Mouse (Mus musculus) hindbrain, embryonic 11.5 days (tissue): ENCODE measurements around the gene Abhd4. TPM values are rescaled to one million over a fixed set of nuclear protein-coding genes. Genes with fewer than 3 reads are reported as not detected.

ENCODE experiments used
- ATAC-seq: fragments of 200-750 bp; cut with Nextera tagmentation; 2 replicates; pipeline ENCODE4 v1.8.0; 2017; ENCODE audit warnings: mild to moderate bottlenecking, moderate TSS enrichment, moderate library complexity; ENCODE audit not compliant: low FRiP score
- DNase-seq: peaks from one replicate; pipeline ENCODE4 v3.0.0-alpha.2; 2015; ENCODE audit warnings: low spot score
- H3K27ac ChIP-seq: fragments of 300-500 bp; sonication (generic); 2 replicates; pipeline ENCODE4 v1.5.1; 2014; ENCODE audit warnings: mild to moderate bottlenecking, low read depth, low read length
- H3K27me3 ChIP-seq: fragments of 300-500 bp; sonication (generic); 2 replicates; pipeline ENCODE4 v1.6.1; 2014; ENCODE audit warnings: mild to moderate bottlenecking, low read length, moderate library complexity, mixed read lengths; ENCODE audit not compliant: control insufficient read depth, insufficient read depth
- H3K36me3 ChIP-seq: fragments of 300-500 bp; sonication (generic); 2 replicates; pipeline ENCODE4 v1.6.1; 2014; ENCODE audit warnings: mild to moderate bottlenecking, low read length, moderate library complexity, mixed read lengths; ENCODE audit not compliant: control insufficient read depth, insufficient read depth
- H3K4me1 ChIP-seq: fragments of 300-500 bp; sonication (generic); replicated peaks from 2 replicates; pipeline ENCODE4 v1.6.1; 2014; ENCODE audit warnings: low read length, mixed read lengths; ENCODE audit not compliant: control insufficient read depth, insufficient read depth
- H3K4me2 ChIP-seq: fragments of 300-500 bp; sonication (generic); replicated peaks from 2 replicates; pipeline ENCODE4 v1.6.1; 2014; ENCODE audit warnings: mild to moderate bottlenecking, low read depth, low read length
- H3K4me3 ChIP-seq: fragments of 300-500 bp; sonication (generic); 2 replicates; pipeline ENCODE4 v1.5.1; 2014; ENCODE audit warnings: low read depth, low read length
- H3K9ac ChIP-seq: fragments of 300-500 bp; sonication (generic); 2 replicates; pipeline ENCODE4 v1.6.1; 2014; ENCODE audit warnings: low read depth, low read length
- H3K9me3 ChIP-seq: fragments of 300-500 bp; sonication (generic); 2 replicates; pipeline ENCODE4 v1.6.1; 2016; ENCODE audit warnings: low read length; ENCODE audit not compliant: control insufficient read depth
- WGBS: fragments of 180-500 bp; shearing (Covaris S2); extraction: QIAGEN DNeasy Blood & Tissue Kit; methylation state at CpG from one replicate; pipeline ENCODE4 v1.1.7; 2014; 5-methylcytosine and 5-hydroxymethylcytosine counted together
- polyA plus RNA-seq: library from polyadenylated mRNA; unstranded; fragments of >200 nt; fragmentation: Nextera tagmentation; extraction: Ambion mirVana; gene quantifications from 2 replicates; pipeline ENCODE4 v1.2.1, GENCODE M21; 2014

Abhd4 gene
- polyA plus RNA-seq, 1 experiment from 2014 or later = 44.0 TPM

DNA sequence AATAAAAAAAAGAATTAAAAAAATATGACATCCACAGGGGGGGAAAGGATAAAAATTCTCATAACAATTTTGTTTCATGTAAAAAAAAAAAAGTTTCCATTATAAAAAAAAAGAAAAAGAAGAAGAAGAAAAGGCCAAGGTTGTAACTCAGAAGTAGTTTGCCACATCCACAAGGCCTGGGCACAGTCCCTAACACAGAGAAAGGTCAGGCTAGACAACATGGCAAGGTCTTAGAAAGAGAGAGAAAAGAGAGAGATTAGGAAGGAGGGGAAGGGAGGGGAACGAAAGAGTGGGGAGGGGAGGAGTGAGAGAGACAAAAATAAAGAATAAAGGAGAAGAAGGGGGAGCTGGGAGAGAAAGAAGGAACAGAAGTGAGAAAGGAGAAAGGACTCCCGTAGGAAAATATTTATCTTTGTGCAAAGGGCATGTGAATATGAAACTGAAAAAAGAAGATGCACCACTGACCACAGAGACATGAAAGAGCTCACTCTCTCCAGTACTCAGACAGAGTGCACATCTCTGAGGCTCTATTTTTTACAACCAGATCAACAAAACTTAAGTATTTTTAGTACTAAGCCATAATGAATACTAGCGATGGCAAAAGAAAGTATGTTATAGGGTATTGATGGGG is 18.1 kb downstream of the Abhd4 start:
- Histone ChIP-seq H3K36me3 (no peaks in the 10 kb centered on the region), H3K27ac (no peak overlapping the region), H3K27me3 (no peaks in the 10 kb centered on the region), H3K9ac (no peak overlapping the region), H3K4me1 (no peaks in the 10 kb centered on the region), H3K4me2 (no peak overlapping the region), H3K4me3 (no peak overlapping the region), H3K9me3 (no peaks in the 10 kb centered on the region)
- no peak for DNase-seq
- ATAC-seq = no peak
- 89% methylated on average over 3 of the region's 3 CpGs for WGBS

DNA sequence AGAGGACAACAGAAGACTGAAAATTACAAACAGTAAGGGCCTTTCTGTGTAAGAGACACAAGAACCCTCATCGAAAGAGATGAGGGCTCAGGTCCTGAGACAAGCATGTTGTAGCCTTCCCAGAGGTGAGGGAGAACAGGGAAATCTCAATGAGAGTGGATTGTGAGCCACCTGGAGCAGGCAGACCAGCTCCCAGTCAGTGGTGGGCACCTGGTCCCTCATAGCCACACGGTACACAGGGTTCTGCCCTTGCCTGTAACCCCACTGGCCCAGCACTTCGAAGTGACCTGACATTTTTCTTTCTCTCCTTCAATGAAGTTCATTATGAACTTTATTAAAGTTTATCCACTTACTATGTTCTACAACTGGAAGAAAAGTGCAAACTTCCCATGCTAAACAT is 18.7 kb downstream of the Abhd4 start:
- no peak overlapping the region for H3K4me3 ChIP-seq
- H3K4me2 ChIP-seq = no peak overlapping the region
- no peak for DNase-seq
- no peaks in the 10 kb centered on the region for H3K9me3 ChIP-seq
- no peaks in the 10 kb centered on the region for H3K4me1 ChIP-seq
- ATAC-seq = no peak
- 86% methylated on average over 3 of the region's 3 CpGs for WGBS
- no peak overlapping the region for H3K9ac ChIP-seq
- H3K27ac ChIP-seq = no peak overlapping the region
- no peaks in the 10 kb centered on the region for H3K27me3 ChIP-seq
- no peaks in the 10 kb centered on the region for H3K36me3 ChIP-seq

DNA sequence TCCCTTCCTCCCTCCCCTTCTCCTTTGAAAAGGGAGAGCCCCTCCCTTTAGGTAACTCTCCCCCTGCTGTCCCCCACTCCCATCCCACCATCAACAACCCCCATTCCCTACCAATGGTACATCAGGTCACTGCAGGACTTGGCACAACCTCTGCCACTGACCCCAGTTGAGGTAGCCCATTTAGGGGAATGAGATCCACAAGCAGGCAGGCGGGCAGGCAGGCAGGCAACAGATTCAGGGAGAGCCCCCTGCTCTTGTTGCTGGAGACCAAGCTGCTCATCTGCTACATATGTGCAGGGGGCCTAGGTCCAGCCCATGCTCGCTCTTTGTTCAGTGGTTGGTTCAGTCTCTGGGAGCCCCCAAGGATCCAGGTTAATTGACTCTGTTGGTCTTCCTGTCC is 22.5 kb downstream of the Abhd4 start:
- H3K4me1 ChIP-seq = no peaks in the 10 kb centered on the region
- no peaks in the 10 kb centered on the region for H3K27me3 ChIP-seq
- no peaks in the 10 kb centered on the region for H3K36me3 ChIP-seq
- no peaks in the 10 kb centered on the region for H3K9me3 ChIP-seq
- H3K9ac ChIP-seq = no peak overlapping the region
- H3K4me3 ChIP-seq = no peak overlapping the region
- 88% methylated on average over 2 of the region's 2 CpGs for WGBS
- ATAC-seq (no peak), DNase-seq (no peak)
- no peak overlapping the region for H3K4me2 ChIP-seq
- no peak overlapping the region for H3K27ac ChIP-seq

DNA sequence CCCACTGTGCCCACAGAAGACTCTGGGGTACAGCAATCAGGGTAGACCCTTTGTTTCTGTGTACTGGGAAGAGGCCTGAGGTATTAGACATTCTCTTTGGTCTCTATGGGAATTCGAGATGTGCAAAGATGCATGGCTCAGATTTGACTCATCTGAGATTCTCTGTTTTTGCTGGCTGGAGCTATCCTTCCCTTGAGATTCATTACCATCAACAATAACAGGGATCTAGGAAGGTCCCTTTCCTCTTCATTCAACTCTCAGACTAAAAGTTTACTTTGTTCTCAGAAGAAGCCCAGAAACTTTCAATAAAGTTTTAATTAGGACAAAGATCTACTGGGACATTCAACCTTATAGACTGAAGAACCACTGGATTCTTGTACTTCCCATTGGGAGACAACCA is 30.9 kb downstream of the Abhd4 start, which contains the start of gene Olfr49:
Olfr49 (minus strand) TSS at position 101 of the 400 bp plus-strand sequence.
- Histone ChIP-seq H3K27ac (no peak within 1 kb of the TSS), H3K9ac (no peak within 1 kb of the TSS), H3K27me3 (no peaks in the 10 kb centered on the region), H3K9me3 (no peaks in the 10 kb centered on the region), H3K4me3 (no peak within 1 kb of the TSS), H3K4me2 (no peak within 1 kb of the TSS), H3K4me1 (no peaks in the 10 kb centered on the region), H3K36me3 (no peaks in the 10 kb centered on the region)
- DNase-seq = no peak
- WGBS = 79% methylated on average over 1 of the region's 1 CpGs
- no peak for ATAC-seq

DNA sequence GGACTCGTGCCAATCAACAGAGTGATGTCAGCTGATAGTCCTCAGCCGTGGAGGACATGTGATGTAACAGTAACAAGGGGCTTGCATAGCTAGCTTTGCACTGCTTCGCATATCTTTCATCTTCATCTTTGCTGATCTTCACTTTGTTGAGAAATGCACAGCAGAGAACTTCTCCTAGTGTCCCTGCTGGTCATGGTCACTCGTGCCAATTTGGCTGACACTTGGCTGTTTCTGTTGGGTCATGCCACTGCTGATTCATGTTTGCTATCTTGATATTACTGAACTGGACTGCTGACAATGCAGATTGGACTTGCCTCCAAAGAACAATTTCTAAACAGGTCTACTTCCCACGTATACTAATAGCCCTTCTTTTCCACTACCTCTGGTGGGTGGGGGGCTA is 46.1 kb downstream of the Abhd4 start:
- H3K4me1 ChIP-seq = no peaks in the 10 kb centered on the region
- 82% methylated on average over 5 of the region's 5 CpGs for WGBS
- no peak overlapping the region for H3K4me2 ChIP-seq
- no peaks in the 10 kb centered on the region for H3K9me3 ChIP-seq
- DNase-seq (no peak), ATAC-seq (no peak)
- H3K27ac ChIP-seq = no peak overlapping the region
- H3K27me3 ChIP-seq = no peaks in the 10 kb centered on the region
- no peaks in the 10 kb centered on the region for H3K36me3 ChIP-seq
- H3K4me3 ChIP-seq = no peak overlapping the region
- no peak overlapping the region for H3K9ac ChIP-seq

DNA sequence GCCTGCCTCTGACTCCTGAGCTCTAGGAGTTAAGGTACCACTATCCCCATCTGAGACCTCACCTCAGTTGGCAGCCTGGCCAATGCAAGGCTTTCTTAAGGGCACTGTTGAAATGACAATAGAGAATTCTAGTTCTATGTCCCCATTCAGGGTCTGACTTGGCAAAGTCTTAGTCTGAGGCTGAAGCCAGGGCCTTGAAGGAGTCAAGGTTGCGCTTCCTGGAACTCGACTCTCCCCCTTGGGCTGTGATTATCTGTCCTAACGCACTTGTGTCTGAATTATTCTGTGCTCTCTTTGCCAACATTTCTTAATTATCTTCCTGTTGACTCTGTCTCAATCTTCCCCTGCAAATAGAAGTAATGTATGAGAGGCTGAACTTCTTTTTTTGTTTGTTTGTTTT is 46.7 kb downstream of the Abhd4 start:
- no peak overlapping the region for H3K4me2 ChIP-seq
- H3K4me1 ChIP-seq = no peaks in the 10 kb centered on the region
- no peaks in the 10 kb centered on the region for H3K36me3 ChIP-seq
- WGBS = 94% methylated on average over 3 of the region's 3 CpGs
- H3K27ac ChIP-seq = no peak overlapping the region
- H3K4me3 ChIP-seq = no peak overlapping the region
- H3K9ac ChIP-seq = no peak overlapping the region
- H3K9me3 ChIP-seq = no peaks in the 10 kb centered on the region
- DNase-seq (no peak), ATAC-seq (no peak)
- no peaks in the 10 kb centered on the region for H3K27me3 ChIP-seq

DNA sequence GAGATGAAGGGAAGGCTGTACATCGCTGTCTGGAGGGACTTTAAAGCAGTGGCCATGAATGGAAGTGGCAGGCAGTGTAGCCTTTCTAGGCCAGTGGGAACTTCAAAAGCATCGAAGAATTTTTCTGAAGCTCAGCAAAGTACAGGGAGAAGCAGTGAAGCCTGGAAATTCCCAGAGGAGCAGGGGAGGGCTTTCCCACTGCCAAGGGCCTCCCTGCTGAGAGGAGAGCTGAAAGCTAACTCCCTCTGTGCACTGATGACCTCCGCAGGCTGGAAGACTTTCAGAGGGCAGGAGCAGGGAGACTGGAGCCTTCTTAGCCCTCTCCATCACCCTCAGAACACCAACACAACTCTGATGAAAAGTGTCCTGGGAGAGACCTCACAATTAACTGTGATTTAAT is 57.8 kb downstream of the Abhd4 start:
- DNase-seq (no peak), ATAC-seq (no peak)
- Histone ChIP-seq H3K27me3 (no peaks in the 10 kb centered on the region), H3K4me1 (no peaks in the 10 kb centered on the region), H3K27ac (no peak overlapping the region), H3K9me3 (no peaks in the 10 kb centered on the region), H3K9ac (no peak overlapping the region), H3K4me2 (no peak overlapping the region), H3K4me3 (no peak overlapping the region), H3K36me3 (no peaks in the 10 kb centered on the region)
- WGBS = 34% methylated on average over 3 of the region's 3 CpGs

Other genes with a start within 250 kb of the Abhd4 start
- gene Dad1, start 84 bp upstream of the Abhd4 start, polyA plus RNA-seq = 270 and 300 TPM in 2 replicates
- not detected in 2 replicates for gene Olfr49, start 30.8 kb downstream of the Abhd4 start, polyA plus RNA-seq
- 46.7 and 47.2 TPM in 2 replicates for gene Oxa1l, start 106.6 kb downstream of the Abhd4 start, polyA plus RNA-seq
- 4.3 and 4.8 TPM in 2 replicates for gene Slc7a7, start 163.6 kb downstream of the Abhd4 start, polyA plus RNA-seq
- gene Mrpl52, start 172.7 kb downstream of the Abhd4 start, polyA plus RNA-seq = 206 and 231 TPM in 2 replicates
- gene Mmp14, start 177.4 kb downstream of the Abhd4 start, polyA plus RNA-seq = 71.2 and 73.1 TPM in 2 replicates
- gene Lrp10, start 209.9 kb downstream of the Abhd4 start, polyA plus RNA-seq = 19.7 and 19.9 TPM in 2 replicates
- 37.3 and 40.0 TPM in 2 replicates for gene Rem2, start 221.9 kb downstream of the Abhd4 start, polyA plus RNA-seq